Mouse (Mus musculus) frontal cortex, postnatal 14 days (tissue): ENCODE measurements around the gene Rcor2.
A peak's percentile ranks its signal among the peaks of the same experiment; 100 is the strongest.

ENCODE experiments used
- DNase-seq, 2 experiments: peaks; one replicate each; pipeline ENCODE4 v3.0.0; 2022; ENCODE audit warnings: low spot score in 2 of 2

Rcor2 gene

GRCm38 (mm10) chr19:7291958-7292709, 25.0 kb downstream of the Rcor2 start:
- no peak for DNase-seq

GRCm38 (mm10) chr19:7294098-7294876, 27.2 kb downstream of the Rcor2 start:
- no peak for DNase-seq

- DNase-seq = no peak
Measured at GRCm38 (mm10) chr19:7295071-7295658, 28.0 kb downstream of the Rcor2 start.

- DNase-seq = no peak
Measured at GRCm38 (mm10) chr19:7295959-7296358, 28.8 kb downstream of the Rcor2 start.

DNA sequence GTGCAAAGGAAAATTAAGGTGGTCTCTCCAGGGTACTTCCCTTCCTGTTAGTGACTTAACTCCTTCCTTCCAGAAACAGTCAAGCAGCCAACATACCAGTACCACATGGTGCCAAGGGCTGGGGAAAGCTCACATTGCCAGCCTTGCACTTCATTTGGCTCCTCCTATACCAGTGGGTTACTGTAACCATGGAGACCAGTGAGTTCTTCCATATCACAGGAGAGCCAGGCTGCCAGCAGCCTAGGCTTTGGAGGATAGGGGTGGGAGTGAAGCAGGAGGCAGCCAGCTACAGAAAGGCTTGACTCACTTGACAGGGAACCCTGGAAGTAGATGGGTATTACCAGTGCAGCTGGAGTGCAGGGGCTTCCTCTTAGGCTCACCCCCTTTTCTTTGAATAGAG, 31.9 kb downstream of the Rcor2 start:
- peak in 1 of 2 experiments; percentile 77 for DNase-seq

- no peak for DNase-seq
Measured at GRCm38 (mm10) chr19:7300078-7300477, 33.0 kb downstream of the Rcor2 start.

- no peak for DNase-seq
Measured at GRCm38 (mm10) chr19:7301647-7302492, 34.7 kb downstream of the Rcor2 start.

DNA sequence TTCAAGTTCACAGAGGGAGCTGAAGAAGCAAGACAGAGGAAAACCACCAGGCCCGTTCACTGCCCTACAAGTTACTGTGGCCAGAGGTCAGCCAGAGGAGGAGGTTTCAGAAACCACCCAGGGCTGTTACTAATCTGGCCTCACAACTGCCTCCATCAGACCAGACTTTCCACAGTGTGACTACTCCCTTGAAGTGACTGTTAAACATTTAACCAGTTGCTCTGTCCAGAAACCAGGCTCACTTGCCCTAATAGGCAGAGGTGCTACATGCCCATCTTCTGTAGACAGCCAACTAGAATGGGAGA, 35.3 kb downstream of the Rcor2 start:
- no peak for DNase-seq

DNA sequence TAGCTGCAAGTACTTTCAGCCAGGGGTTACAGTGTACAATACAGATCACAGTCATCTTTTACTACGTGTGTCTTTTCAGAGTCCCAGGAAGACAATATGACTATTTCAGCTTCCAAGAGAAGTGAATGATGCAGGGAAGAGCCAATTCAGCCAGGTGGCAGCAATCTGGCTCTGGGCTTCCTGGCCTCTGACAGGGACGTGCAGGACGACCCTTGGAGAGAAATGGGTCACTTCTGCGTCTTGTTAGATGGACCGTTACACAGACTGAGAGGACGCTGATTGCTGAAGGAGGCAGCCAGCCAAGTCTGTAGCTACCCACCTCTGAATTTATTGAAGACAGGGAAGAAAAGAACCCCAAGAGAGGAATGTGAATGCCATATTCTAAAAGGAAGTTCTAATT, 36.7 kb downstream of the Rcor2 start:
- DNase-seq = no peak

DNA sequence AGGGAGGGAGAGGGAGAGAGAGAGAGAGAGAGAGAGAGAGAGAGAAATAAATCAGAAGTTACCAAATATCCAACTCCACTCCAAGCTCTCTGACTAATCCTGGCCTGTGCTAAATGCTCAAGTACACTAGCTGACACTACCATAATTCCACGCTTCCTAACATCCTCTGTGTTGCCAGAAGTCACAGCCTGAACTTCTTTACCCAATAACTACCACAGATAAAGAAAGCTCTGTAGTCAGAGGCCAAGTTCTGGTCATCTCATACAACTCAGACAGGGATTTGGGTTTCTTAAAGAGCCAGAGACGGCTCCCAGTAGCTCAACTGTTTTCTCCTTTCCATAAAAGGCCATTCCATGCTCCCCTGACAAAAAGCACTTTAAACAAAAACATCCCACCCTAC, 37.7 kb downstream of the Rcor2 start:
- no peak for DNase-seq

DNA sequence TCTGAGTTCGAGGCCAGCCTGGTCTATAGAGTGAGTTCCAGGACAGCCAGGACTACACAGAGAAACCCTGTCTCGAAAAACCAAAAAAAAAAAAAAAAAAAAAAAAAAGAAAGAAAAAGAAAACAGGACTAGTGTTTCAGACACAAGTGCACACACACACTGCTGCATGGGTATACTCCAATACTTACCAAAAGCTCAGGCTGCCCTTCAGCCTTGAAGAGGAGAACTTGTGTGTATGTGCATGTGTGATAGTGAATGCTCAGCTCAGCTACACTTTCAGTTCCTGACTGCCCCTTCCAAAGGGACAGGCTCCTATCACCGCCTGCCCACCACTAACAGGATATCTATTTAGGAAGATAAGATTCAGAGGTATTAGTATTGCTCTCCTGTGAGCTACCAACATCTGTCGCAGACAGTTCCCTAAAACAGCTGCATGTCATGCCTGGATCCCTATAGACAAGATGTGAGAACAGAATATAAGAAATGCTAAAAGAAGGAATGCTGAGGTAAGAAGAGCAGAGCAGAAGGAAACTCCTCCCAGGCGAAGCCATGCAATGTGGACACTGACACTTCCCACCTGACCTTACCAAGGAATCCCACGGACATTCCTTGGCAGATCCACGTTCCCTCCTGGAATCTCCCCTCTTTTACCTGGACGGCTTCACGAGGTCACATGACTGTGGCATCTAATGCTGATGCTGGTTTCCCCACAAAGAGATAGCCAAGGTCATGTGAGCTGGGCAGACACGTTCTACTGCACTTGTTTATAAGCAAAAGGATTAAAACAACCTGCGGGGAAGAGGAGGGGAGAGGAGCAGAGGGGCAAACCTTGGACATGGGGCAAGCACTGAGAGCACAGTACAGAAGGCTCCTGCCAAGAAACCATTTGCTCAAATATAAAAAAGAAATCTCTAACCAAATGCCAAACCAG, 38.5 kb downstream of the Rcor2 start:
- DNase-seq = no peak

DNA sequence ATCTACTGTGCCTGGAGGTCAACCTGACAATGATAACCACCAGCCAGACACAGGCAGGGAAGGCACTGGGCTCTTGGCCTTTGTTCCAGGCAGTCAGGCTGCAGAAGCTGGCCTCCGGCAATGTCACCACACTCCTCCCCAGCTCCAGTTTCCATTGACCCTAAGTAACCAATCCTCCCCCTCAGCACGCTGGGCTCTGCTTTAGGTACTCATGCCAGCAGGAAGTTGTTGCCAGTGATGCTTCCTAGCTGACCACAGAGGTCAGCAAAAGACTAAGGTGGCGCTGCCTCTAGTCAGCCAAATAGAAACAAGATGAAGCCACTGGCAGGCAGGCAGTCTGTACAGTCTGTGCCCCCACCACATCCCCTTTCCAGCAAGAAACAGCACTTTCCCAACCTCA, 39.8 kb downstream of the Rcor2 start:
- DNase-seq = no peak

- no peak for DNase-seq
Measured at GRCm38 (mm10) chr19:7307995-7308770, 41.1 kb downstream of the Rcor2 start.

DNA sequence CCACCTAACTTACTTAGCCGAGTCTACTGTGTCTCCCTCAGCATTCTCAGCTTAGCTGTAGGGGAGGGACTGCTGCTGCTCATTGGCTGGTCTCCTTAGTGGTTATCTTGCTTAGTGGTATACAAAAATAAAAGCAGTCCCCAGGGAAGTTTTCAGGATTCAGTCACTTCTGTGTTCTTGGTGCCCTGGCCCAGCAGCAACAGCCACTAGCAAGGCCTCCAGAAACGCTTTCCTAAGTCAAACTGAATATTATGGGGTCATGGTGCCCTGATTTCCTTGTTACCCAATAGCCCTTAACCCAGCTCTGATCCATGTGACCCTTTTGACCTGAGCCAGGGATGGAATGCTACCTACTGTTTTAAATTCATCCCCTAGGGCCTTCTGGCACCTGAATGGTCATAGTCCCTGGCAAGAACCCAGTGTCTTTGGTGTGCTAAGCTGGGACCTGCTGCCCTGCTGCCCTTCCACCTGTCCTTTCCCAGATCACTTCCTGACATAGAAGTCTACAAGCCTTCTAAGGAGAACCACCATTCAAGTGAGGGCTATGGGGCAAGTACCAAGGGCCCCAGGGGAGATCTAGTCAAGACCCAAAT, 42.7 kb downstream of the Rcor2 start:
- no peak for DNase-seq

DNA sequence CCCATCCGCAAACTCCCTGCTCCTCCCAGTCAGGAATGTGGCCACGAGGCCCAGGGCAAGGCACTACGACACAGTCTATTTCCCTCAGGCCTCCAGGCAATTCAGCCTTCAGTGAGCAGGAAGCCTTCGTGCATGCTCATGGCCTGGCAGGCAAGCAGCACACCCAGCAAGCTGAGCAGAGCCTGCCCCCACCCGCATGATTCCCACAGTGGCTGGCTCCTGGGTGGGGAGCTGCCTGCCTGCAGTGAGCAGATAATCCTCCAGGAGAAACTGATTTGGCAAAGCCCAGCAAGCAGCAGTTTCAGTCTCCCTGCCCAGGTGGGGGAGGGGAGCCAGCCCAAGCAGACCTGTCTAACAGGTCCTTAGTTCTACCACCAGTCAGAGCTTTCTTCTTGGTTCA, 43.6 kb downstream of the Rcor2 start:
- no peak for DNase-seq

DNA sequence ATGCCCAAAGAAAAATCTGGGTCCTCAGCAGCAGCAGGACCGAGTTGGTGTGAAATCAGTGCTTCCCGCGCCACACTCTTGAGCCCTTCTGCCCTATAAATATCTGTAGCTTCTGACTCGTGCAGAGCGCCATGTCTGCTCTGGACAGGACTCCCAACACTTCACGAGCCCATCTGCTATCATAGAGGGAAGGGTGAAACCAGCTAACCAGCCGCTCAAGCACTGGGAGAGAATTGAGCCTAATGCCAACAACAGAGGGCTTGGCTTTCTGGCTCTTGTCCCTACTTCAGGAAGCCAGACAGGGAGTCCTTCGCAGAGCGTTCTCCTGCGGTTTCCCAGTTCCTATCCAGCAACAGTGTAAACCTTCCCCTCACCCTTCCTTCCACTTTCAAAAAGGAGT, 44.2 kb downstream of the Rcor2 start:
- no peak for DNase-seq

- DNase-seq = no peak
Measured at GRCm38 (mm10) chr19:7313660-7314059, 46.5 kb downstream of the Rcor2 start.

GRCm38 (mm10) chr19:7314976-7315586, 48.0 kb downstream of the Rcor2 start:
- no peak for DNase-seq

DNA sequence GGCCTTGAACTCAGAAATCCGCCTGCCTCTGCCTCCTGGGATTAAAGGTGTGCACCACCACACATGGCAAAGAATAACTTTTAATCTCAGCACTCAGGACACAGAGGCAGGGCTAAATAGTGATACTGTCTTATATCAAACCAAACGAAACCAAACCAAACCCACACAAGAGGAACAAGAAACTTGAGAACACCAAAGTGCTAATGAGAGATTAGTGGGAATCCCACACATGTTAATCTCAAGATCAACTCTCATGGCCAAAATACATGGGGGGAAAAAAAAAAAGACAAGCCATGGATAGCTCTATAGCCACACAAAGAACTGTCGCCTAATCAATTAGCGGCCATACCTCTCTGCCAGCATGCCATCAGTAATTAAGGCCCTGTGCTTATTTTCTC, 48.5 kb downstream of the Rcor2 start:
- DNase-seq = no peak
